Mouse (Mus musculus) ES-E14 (cell line): ENCODE data around the gene Hcfc1r1.

Experiments
- HCFC1 ChIP-seq: IDR thresholded peaks from 2 replicates; pipeline ENCODE4 v1.6.1; 2012; ENCODE audit warnings: low read length, inconsistent platforms, borderline replicate concordance; ENCODE audit not compliant: insufficient read depth
- ZC3H11A ChIP-seq: IDR thresholded peaks from 2 replicates; pipeline ENCODE4 v1.6.1; 2012; ENCODE audit warnings: low read depth, mild to moderate bottlenecking, inconsistent platforms, low read length, borderline replicate concordance
- ZNF384 ChIP-seq: IDR thresholded peaks from 2 replicates; pipeline ENCODE4 v1.6.1; 2012; ENCODE audit warnings: low read depth, low read length, inconsistent platforms

- TF ChIP-seq ZNF384 (no peak), ZC3H11A (no peak), HCFC1 (no peak)
These were observed 29.9 kb downstream of the Hcfc1r1 start for GRCm38 (mm10) chr17:23703301-23703700.
